Mouse (Mus musculus): ENCODE measurements around the gene Srgap2. TPM values are rescaled to one million over a fixed set of nuclear protein-coding genes. Genes with fewer than 3 reads are reported as not detected.

The Srgap2 gene
- polyA plus RNA-seq, 1 experiment from 2014 or later: 35.1 TPM

DNA sequence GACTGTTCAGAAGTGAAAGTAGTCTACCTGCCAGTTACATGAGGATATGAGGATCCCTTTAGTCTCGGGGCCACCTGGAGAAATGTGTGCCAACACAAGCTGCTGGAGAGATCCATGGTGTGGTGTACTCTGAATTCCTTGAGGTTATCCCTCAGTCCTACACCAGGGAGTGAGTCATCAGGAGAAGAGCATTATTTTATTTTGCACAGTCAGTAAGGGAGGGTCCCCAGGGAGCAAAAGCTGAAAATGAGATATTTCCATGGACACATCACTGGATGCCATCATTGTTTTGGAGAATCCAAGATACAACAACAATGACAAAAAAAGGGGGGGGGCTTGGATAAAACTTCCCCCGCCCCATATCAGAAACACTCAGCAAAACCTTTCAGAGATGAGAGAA, 24.8 kb upstream of the Srgap2 start:
- Histone ChIP-seq H3K27me3 (replicated peaks; ENCODE audit: control insufficient read depth, insufficient read depth, low read length) (no peaks in the 10 kb centered on the region), H3K36me3 (ENCODE audit: control insufficient read depth, insufficient read depth) (no peaks in the 10 kb centered on the region), H3K4me3 (replicated peaks; ENCODE audit: low read length) (no peak overlapping the region), H3K4me1 (replicated peaks; ENCODE audit: control insufficient read depth, insufficient read depth, low read length) (peaks cover 7% of the 10 kb centered on the region; the same call in 1 of the 2 replicates), H3K9me3 (ENCODE audit: control insufficient read depth, low read length) (no peaks in the 10 kb centered on the region), H3K9ac (replicated peaks; ENCODE audit: low read depth, low read length) (no peak overlapping the region), H3K27ac (ENCODE audit: low read length) (no peak overlapping the region), H3K4me2 (ENCODE audit: low read length) (no peak overlapping the region)
- 95% methylated on average over 2 of the region's 2 CpGs for WGBS
- ATAC-seq: no peak

DNA sequence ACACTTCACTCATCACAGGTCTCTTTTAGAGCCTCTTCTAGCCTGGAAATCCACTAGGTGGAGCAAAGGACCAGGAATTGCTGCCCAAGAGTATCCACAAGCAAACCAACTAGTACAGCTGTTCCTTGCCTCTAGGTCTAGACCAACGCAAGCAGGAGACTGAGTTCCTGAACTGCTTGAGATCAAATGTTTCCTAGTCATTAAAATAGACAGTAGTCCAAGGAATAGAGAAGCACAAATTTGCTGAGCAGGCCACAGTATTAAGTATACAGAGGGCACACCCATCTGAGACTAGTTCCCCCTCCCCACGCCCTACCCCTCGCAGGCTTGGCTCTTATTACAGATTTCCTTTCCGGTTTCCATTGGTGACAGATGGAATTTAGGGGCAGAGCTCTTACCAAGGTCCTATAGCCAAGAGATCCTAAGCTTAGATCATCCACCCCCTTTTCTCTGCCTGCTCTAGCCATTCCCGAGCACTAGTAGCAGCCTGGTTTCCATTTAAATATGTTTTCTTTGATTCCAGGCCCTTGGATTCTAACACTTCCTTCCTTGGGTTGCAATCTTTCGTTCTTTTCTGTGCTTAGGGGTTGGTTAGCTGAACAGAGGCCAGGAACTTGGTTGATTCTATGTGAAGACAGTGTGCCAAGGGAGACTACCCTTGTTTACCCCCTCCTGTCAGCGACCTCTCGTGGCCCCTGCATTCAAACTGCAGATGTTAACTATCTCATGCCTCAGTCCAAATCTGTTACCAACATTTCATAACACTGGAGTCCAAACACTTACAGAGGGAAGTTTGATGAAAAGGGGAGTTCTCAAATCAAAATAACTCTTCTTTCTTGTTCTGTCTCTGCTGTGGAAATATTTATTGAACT, 21.6 kb upstream of the Srgap2 start:
- Histone ChIP-seq H3K4me3 (replicated peaks; ENCODE audit: low read length) (no peak overlapping the region), H3K9me3 (ENCODE audit: control insufficient read depth, low read length) (no peaks in the 10 kb centered on the region)
- WGBS: 52% methylated on average over 8 of the region's 8 CpGs

DNA sequence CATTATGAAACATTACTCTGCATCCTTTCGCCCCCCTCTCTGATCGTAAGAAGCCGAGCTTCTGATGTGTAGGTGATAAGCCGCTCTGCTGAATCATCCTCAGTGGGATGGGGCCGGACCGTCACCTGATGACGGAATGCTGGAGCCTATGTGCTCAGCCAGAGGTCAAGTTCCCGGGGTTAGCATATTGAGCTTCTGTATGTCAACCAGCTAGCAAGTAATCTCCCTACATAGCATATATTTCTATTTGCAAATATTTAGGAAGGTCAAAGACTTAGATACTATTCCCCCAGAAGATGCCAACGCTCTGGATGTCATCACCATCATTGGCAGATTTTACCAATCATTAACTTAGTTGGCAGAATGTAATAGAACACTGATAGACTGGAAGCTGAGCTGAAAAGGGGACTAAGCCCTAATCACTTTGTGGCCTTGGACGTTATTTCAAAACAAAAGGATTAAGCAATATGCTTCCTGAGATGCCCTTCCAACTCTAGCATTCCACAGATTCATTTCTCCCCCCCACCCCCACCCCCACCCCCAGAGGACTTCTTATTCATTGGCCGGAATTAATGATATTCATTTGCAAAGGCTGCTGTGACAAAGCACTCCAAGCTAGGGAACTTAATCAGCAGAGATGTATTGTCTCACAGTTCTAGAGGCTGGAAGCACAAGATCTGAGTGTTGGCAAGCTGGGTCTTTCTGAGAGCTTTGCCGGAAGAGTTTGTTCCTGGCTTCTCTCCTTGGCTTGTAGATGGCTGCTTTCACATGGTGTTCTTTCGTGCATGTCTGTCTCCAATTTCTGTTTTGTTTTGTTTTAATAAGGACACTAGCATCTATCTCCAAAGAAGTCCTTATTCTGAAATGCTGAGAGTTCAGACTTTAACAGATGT, 19.9 kb upstream of the Srgap2 start:
- ATAC-seq: no peak
- Histone ChIP-seq H3K27ac (ENCODE audit: low read length) (no peak overlapping the region), H3K9me3 (ENCODE audit: control insufficient read depth, low read length) (no peaks in the 10 kb centered on the region), H3K27me3 (replicated peaks; ENCODE audit: control insufficient read depth, insufficient read depth, low read length) (no peaks in the 10 kb centered on the region), H3K9ac (replicated peaks; ENCODE audit: low read depth, low read length) (no peak overlapping the region), H3K4me3 (replicated peaks; ENCODE audit: low read length) (no peak overlapping the region), H3K4me1 (replicated peaks; ENCODE audit: control insufficient read depth, insufficient read depth, low read length) (0 out of 2 replicates have a peak, but pooled peaks cover 2% of the 10 kb centered on the region), H3K4me2 (ENCODE audit: low read length) (no peak overlapping the region), H3K36me3 (ENCODE audit: control insufficient read depth, insufficient read depth) (no peaks in the 10 kb centered on the region)
- WGBS: 66% methylated on average over 13 of the region's 13 CpGs

More for the DNA sequence above, 21.6 kb upstream of the Srgap2 start:
- no peak; the same call in 1 of the 2 replicates for ATAC-seq
- H3K9ac ChIP-seq (replicated peaks; ENCODE audit: low read depth, low read length): no peak overlapping the region
- H3K4me1 ChIP-seq (replicated peaks; ENCODE audit: control insufficient read depth, insufficient read depth, low read length): 0 out of 2 replicates have a peak, but pooled peaks cover 2% of the 10 kb centered on the region
- no peaks in the 10 kb centered on the region for H3K27me3 ChIP-seq (replicated peaks; ENCODE audit: control insufficient read depth, insufficient read depth, low read length)
- no peak overlapping the region for H3K4me2 ChIP-seq (ENCODE audit: low read length)
- no peaks in the 10 kb centered on the region for H3K36me3 ChIP-seq (ENCODE audit: control insufficient read depth, insufficient read depth)
- no peak overlapping the region for H3K27ac ChIP-seq (ENCODE audit: low read length)

DNA sequence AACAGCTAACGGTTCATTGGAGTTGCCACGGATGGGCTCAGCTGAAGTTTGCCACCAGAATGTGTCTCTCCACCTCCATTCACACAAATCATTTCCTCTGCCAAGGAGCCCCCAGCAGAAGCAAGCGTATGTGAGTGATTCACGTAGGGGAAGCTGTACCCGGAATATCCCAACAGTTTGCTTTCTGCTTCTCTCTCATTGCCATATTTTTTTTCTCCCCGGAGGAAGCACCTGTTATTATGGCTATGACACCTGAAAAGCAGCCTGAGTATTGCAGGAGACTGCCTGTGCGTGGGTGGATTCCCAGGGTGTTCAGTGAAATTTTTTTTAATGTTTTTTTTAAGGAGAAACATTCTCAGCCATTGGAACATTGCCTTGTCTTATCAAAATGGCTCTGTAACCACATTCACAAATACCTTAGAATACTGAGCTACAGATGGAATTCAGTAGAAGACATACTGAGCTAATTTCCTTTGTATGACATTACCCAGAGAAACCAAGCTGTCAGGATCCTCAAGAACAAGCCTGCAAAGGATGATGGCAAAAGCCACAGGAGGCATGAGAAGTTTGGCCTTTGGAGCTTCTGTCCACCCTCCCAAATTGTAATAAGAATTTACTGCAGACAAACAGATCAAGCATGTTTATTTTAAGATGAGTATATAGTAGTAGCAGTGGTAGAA, 16.9 kb upstream of the Srgap2 start:
- Histone ChIP-seq H3K36me3 (ENCODE audit: control insufficient read depth, insufficient read depth) (no peaks in the 10 kb centered on the region), H3K27ac (ENCODE audit: low read length) (no peak overlapping the region), H3K27me3 (replicated peaks; ENCODE audit: control insufficient read depth, insufficient read depth, low read length) (no peaks in the 10 kb centered on the region), H3K4me3 (replicated peaks; ENCODE audit: low read length) (no peak overlapping the region), H3K9ac (replicated peaks; ENCODE audit: low read depth, low read length) (no peak overlapping the region), H3K4me1 (replicated peaks; ENCODE audit: control insufficient read depth, insufficient read depth, low read length) (0 out of 2 replicates have a peak, but pooled peaks cover 2% of the 10 kb centered on the region), H3K4me2 (ENCODE audit: low read length) (no peak overlapping the region), H3K9me3 (ENCODE audit: control insufficient read depth, low read length) (no peaks in the 10 kb centered on the region)
- 67% methylated on average over 7 of the region's 7 CpGs for WGBS
- ATAC-seq: no peak

DNA sequence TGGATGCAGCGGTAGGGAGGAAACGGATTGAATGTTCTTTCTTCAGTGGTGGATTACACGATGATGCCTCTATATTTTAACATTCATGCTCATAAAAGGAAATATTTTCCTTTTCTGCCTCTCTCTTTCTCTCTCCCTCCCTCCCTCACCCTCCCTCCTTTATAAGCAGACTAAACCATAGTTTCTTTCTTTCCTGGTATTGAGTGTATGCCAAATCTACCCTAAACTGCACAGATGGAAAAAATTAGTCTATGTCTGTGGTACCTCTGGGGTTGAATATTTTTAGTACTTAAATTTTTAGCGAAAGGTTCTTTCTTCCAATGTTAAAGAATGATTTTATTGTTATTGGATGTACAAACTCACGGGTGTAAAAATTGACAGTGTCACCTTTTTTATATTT, 14.8 kb upstream of the Srgap2 start:
- no peak for ATAC-seq
- no peak overlapping the region for H3K9ac ChIP-seq (replicated peaks; ENCODE audit: low read depth, low read length)
- no peaks in the 10 kb centered on the region for H3K27me3 ChIP-seq (replicated peaks; ENCODE audit: control insufficient read depth, insufficient read depth, low read length)
- 81% methylated on average over 5 of the region's 5 CpGs for WGBS
- H3K4me3 ChIP-seq (replicated peaks; ENCODE audit: low read length): no peak overlapping the region
- H3K4me2 ChIP-seq (ENCODE audit: low read length): no peak overlapping the region
- H3K9me3 ChIP-seq (ENCODE audit: control insufficient read depth, low read length): no peaks in the 10 kb centered on the region
- H3K36me3 ChIP-seq (ENCODE audit: control insufficient read depth, insufficient read depth): no peaks in the 10 kb centered on the region
- H3K4me1 ChIP-seq (replicated peaks; ENCODE audit: control insufficient read depth, insufficient read depth, low read length): no peaks in the 10 kb centered on the region
- no peak overlapping the region for H3K27ac ChIP-seq (ENCODE audit: low read length)

DNA sequence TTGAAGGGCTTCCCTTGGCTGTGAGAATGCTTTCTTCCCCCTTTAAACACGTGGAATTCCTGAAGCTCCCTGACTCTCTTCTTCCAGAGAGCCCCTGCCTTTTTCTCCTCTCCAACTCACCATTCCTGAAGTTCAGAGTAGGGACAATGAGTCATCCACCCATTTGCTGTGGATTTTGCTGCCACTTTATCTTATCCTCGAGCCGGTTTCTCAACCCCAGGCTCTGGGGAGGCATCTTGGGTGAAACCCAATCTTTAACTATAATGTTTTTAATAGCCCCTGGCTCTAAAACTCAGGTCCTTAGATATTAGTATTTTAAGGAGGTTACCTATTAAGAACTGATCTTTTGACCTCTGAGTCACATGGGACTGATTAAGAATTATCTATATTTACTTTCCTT, 14.3 kb upstream of the Srgap2 start:
- Histone ChIP-seq H3K4me3 (replicated peaks; ENCODE audit: low read length) (no peak overlapping the region), H3K9me3 (ENCODE audit: control insufficient read depth, low read length) (no peaks in the 10 kb centered on the region), H3K27ac (ENCODE audit: low read length) (no peak overlapping the region), H3K4me2 (ENCODE audit: low read length) (no peak overlapping the region), H3K4me1 (replicated peaks; ENCODE audit: control insufficient read depth, insufficient read depth, low read length) (no peaks in the 10 kb centered on the region), H3K27me3 (replicated peaks; ENCODE audit: control insufficient read depth, insufficient read depth, low read length) (no peaks in the 10 kb centered on the region), H3K9ac (replicated peaks; ENCODE audit: low read depth, low read length) (no peak overlapping the region), H3K36me3 (ENCODE audit: control insufficient read depth, insufficient read depth) (no peaks in the 10 kb centered on the region)
- 64% methylated on average over 3 of the region's 3 CpGs for WGBS
- ATAC-seq: no peak

DNA sequence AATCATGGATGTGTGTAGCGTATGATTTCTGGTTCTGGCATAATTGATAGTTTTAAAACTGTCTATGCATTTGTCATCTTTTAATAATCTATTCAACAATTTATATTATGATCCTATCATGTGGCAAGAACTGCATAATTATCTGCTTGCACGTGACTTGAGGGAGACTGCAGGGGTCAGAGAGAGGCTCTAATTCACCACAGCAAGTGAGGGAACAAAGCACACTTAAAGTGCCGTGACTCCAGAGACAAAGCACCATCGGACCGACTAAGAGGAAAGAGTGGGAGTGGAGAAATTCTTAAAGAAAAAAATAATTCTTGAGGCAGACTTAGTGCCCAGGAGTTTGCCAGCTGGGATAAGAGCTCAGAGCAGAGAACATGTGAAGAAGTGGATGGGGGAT, 13.6 kb upstream of the Srgap2 start:
- H3K9ac ChIP-seq (replicated peaks; ENCODE audit: low read depth, low read length): no peak overlapping the region
- H3K4me3 ChIP-seq (replicated peaks; ENCODE audit: low read length): no peak overlapping the region
- H3K4me1 ChIP-seq (replicated peaks; ENCODE audit: control insufficient read depth, insufficient read depth, low read length): no peaks in the 10 kb centered on the region
- no peak overlapping the region for H3K4me2 ChIP-seq (ENCODE audit: low read length)
- H3K27me3 ChIP-seq (replicated peaks; ENCODE audit: control insufficient read depth, insufficient read depth, low read length): no peaks in the 10 kb centered on the region
- WGBS: 41% methylated on average over 5 of the region's 5 CpGs
- no peaks in the 10 kb centered on the region for H3K9me3 ChIP-seq (ENCODE audit: control insufficient read depth, low read length)
- H3K27ac ChIP-seq (ENCODE audit: low read length): no peak overlapping the region
- ATAC-seq: no peak
- H3K36me3 ChIP-seq (ENCODE audit: control insufficient read depth, insufficient read depth): no peaks in the 10 kb centered on the region

DNA sequence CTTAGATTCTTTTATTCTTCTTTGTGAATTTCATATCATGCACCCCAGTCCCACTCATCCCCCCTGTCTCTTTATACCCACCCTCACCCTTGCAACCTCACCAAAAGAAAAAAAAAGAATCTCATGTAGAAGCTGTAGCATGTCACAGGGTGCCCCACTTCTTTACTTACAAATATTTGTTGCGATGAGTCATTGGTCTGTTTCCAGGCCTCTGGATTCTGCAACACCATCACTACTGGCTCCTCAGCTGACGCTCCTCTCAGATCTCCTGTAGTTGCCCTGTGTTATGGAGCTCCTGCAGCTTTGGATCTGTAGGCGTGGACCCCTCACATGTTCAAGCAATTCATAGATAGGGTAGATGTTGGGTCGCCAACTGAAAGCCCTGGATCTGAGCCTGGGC, 12.6 kb upstream of the Srgap2 start:
- Histone ChIP-seq H3K27ac (ENCODE audit: low read length) (no peak overlapping the region), H3K27me3 (replicated peaks; ENCODE audit: control insufficient read depth, insufficient read depth, low read length) (no peaks in the 10 kb centered on the region), H3K36me3 (ENCODE audit: control insufficient read depth, insufficient read depth) (no peaks in the 10 kb centered on the region), H3K4me1 (replicated peaks; ENCODE audit: control insufficient read depth, insufficient read depth, low read length) (no peaks in the 10 kb centered on the region), H3K4me3 (replicated peaks; ENCODE audit: low read length) (no peak overlapping the region), H3K9ac (replicated peaks; ENCODE audit: low read depth, low read length) (no peak overlapping the region), H3K9me3 (ENCODE audit: control insufficient read depth, low read length) (no peaks in the 10 kb centered on the region), H3K4me2 (ENCODE audit: low read length) (no peak overlapping the region)
- ATAC-seq: no peak
- 96% methylated on average over 4 of the region's 4 CpGs for WGBS
